ENCODE assay signal across 19 mouse cellular contexts in genomic region chr4:132608147-132608546, GRCm38 (mm10). TPM values are rescaled to one million over a fixed set of nuclear protein-coding genes. Genes with fewer than 3 reads are reported as not detected.
DNase-seq lines count a peak whose midpoint lies in the region; ATAC-seq and TF ChIP-seq lines count a peak whose summit lies in the region.
"Had no signal": no experiment of that assay in that cellular context is flagged by ENCODE, and none has a peak within 500 bp of the region (broad histone marks: within the 10 kb centered on the region; RNA-seq: fewer than 3 reads in every experiment).

No protein-coding gene starts in this region.

- peaks cover 4% of the 10 kb centered on the region; the same call in 1 of the 2 replicates for H3K4me1 ChIP-seq in heart, postnatal 0 days (ENCODE audit: control insufficient read depth, insufficient read depth)
- H3K4me1 ChIP-seq: embryonic facial prominence, embryonic 15.5 days; hindbrain, embryonic 10.5 days; limb, embryonic 15.5 days had no signal

- WGBS in heart, postnatal 0 days: 28% methylated on average over 4 of the region's 4 CpGs

- peak; percentile 99 for TF ChIP-seq EP300 in heart, postnatal 0 days (IDR thresholded peaks at IDR 0.05; ENCODE audit: low read depth)

- TF ChIP-seq CTCF in heart, postnatal 0 days (IDR thresholded peaks at IDR 0.05; ENCODE audit: low read depth): no peak

- no peaks in the 10 kb centered on the region for H3K27me3 ChIP-seq in heart, postnatal 0 days (ENCODE audit: control insufficient read depth, insufficient read depth, low read length)
- H3K27me3 ChIP-seq: embryonic facial prominence, embryonic 15.5 days; limb, embryonic 15.5 days had no signal

- no peak overlapping the region for H3K4me3 ChIP-seq in heart, postnatal 0 days (ENCODE audit: low read depth, low read length)
- H3K4me3 ChIP-seq: embryonic facial prominence, embryonic 15.5 days; hindbrain, embryonic 10.5 days; limb, embryonic 15.5 days; midbrain, embryonic 10.5 days had no signal

- peak overlapping the region; percentile 86 for H3K27ac ChIP-seq in heart, postnatal 0 days (ENCODE audit: low read depth)
- H3K27ac ChIP-seq: embryonic facial prominence, embryonic 15.5 days; hindbrain, embryonic 10.5 days; limb, embryonic 15.5 days; midbrain, embryonic 10.5 days had no signal

- intact Hi-C loops in left cerebral cortex, postnatal 36 days (cut with DNase I): no loop called here

- peak; percentile 3 for DNase-seq in retina, postnatal 1 day
- DNase-seq in retina, embryonic 14.5 days (ENCODE audit: low spot score): no peak
- DNase-seq in heart, adult 8-10 months (ENCODE audit: low spot score): peak; percentile 41
- peak; percentile 95 for DNase-seq in heart, postnatal 0 days (ENCODE audit: low spot score)
- no peak for DNase-seq in left cerebral cortex, postnatal 36 days (ENCODE audit: low spot score in 2 of 2)
- no peak for DNase-seq in spleen, adult 18-20 months
- DNase-seq in layer of hippocampus, adult 18-20 months (ENCODE audit: low spot score in 2 of 2): no peak
- DNase-seq: cerebellum, adult 18-20 months; kidney, adult 9 months; layer of hippocampus, adult 9-11 months; liver, postnatal 0 days; thymus, postnatal 4 days had no signal

- no peaks in the 10 kb centered on the region for H3K9me3 ChIP-seq in heart, postnatal 0 days (replicated peaks; ENCODE audit: control insufficient read depth, low read length)
- H3K9me3 ChIP-seq: embryonic facial prominence, embryonic 15.5 days; hindbrain, embryonic 10.5 days; limb, embryonic 15.5 days; midbrain, embryonic 10.5 days had no signal

- no peak overlapping the region for H3K9ac ChIP-seq in heart, postnatal 0 days (replicated peaks; ENCODE audit: low read depth, low read length)
- H3K9ac ChIP-seq: embryonic facial prominence, embryonic 15.5 days; limb, embryonic 15.5 days; liver, postnatal 0 days had no signal

- no peak overlapping the region for H3K4me2 ChIP-seq in heart, postnatal 0 days (ENCODE audit: low read depth, low read length)
- H3K4me2 ChIP-seq: embryonic facial prominence, embryonic 15.5 days; limb, embryonic 15.5 days had no signal

- ATAC-seq in heart, postnatal 0 days (ENCODE audit: insufficient read depth, low read depth): peak; percentile 93
- ATAC-seq: CD4-positive, CD25-positive, alpha-beta regulatory T cell, adult 4 months; forebrain, embryonic 14.5 days; liver, postnatal 0 days had no signal

- H3K36me3 ChIP-seq in heart, postnatal 0 days (replicated peaks; ENCODE audit: control insufficient read depth, insufficient read depth, low read length): no peaks in the 10 kb centered on the region
- H3K36me3 ChIP-seq: embryonic facial prominence, embryonic 15.5 days; hindbrain, embryonic 10.5 days; limb, embryonic 15.5 days; midbrain, embryonic 10.5 days had no signal

RNA-seq across cellular contexts. Expression of gene Eya3, which starts 30.6 kb away (rescaled TPM):
- 10 to 100 TPM; 28.7 to 34.2 (median 30.2) TPM for total RNA-seq in heart, adult 8-10 months (2022)
- total RNA-seq in heart, postnatal 0 days (2014; rRNA removed; ENCODE audit: low replicate concordance): 22.7 and 54.6 TPM in 2 replicates
- polyA plus RNA-seq in heart, postnatal 0 days (2015; fragmentation: Nextera tagmentation; extraction: Ambion mirVana): 14.0 and 14.5 TPM in 2 replicates
- total RNA-seq in left cerebral cortex, postnatal 36 days (2021): 10 to 100 TPM; 27.4 to 30.4 TPM
- 10 to 100 TPM; 27.9 to 28.0 TPM for total RNA-seq in layer of hippocampus, adult 18-20 months (2021)

RNA-seq across cellular contexts. Expression of gene Ptafr, which starts 44.3 kb away (rescaled TPM):
- total RNA-seq in heart, adult 8-10 months (2022): 1 to 10 TPM; 1.2 to 1.9 (median 1.3) TPM
- 0.08 and 1.5 TPM in 2 replicates for total RNA-seq in heart, postnatal 0 days (2014; rRNA removed; ENCODE audit: low replicate concordance)
- 0.61 and 0.71 TPM in 2 replicates for polyA plus RNA-seq in heart, postnatal 0 days (2015; fragmentation: Nextera tagmentation; extraction: Ambion mirVana)
- total RNA-seq in left cerebral cortex, postnatal 36 days (2021): 1 to 10 TPM; 1.1 to 1.8 TPM
- total RNA-seq in layer of hippocampus, adult 18-20 months (2021): 1 to 10 TPM; 1.3 to 1.5 TPM
- total RNA-seq: MEL had no signal

Comparison
In these comparisons a context has a peak if more than half of its experiments do, and no peak if none do; other contexts are left out.
1. DNase-seq: peak in retina, postnatal 1 day (single experiment), heart, adult 8-10 months (single experiment) and heart, postnatal 0 days (single experiment); none in retina, embryonic 14.5 days (single experiment), left cerebral cortex, postnatal 36 days (0 of 2), spleen, adult 18-20 months (0 of 2) and layer of hippocampus, adult 18-20 months (0 of 2).